Mouse (Mus musculus) heart, embryonic 15.5 days (tissue): Measurements from ENCODE around the gene Rgl2. TPM values are rescaled to one million over a fixed set of nuclear protein-coding genes. Genes with fewer than 3 reads are reported as not detected.
A peak's percentile ranks its signal among the peaks of the same experiment; 100 is the strongest.

ENCODE experiments used
- ATAC-seq: fragments of 200-750 bp; cut with Nextera tagmentation; replicated peaks from 2 replicates; pipeline ENCODE4 v1.8.0; 2017; ENCODE audit warnings: low read depth, moderate TSS enrichment; ENCODE audit not compliant: insufficient number of reproducible peaks, insufficient read depth, low FRiP score
- H3K27ac ChIP-seq: fragments of 300-500 bp; sonication (generic); 2 replicates; pipeline ENCODE4 v1.5.1; 2015; ENCODE audit warnings: mild to moderate bottlenecking, inconsistent platforms
- H3K27me3 ChIP-seq: fragments of 300-500 bp; sonication (generic); 2 replicates; pipeline ENCODE4 v1.6.1; 2015; ENCODE audit warnings: inconsistent platforms
- H3K36me3 ChIP-seq: fragments of 300-500 bp; sonication (generic); 2 replicates; pipeline ENCODE4 v1.6.1; 2015; ENCODE audit warnings: mild to moderate bottlenecking, inconsistent platforms
- H3K4me1 ChIP-seq: fragments of 300-500 bp; sonication (generic); replicated peaks from 2 replicates; pipeline ENCODE4 v1.6.1; 2015; ENCODE audit warnings: inconsistent platforms
- H3K4me2 ChIP-seq: fragments of 300-500 bp; sonication (generic); 2 replicates; pipeline ENCODE4 v1.6.1; 2015; ENCODE audit warnings: inconsistent platforms, mild to moderate bottlenecking, moderate library complexity
- H3K4me3 ChIP-seq: fragments of 300-500 bp; sonication (generic); 2 replicates; pipeline ENCODE4 v1.5.1; 2015; ENCODE audit warnings: mild to moderate bottlenecking, inconsistent platforms
- H3K9ac ChIP-seq: fragments of 300-500 bp; sonication (generic); 2 replicates; pipeline ENCODE4 v1.6.1; 2015; ENCODE audit warnings: mild to moderate bottlenecking, inconsistent platforms
- H3K9me3 ChIP-seq: fragments of 300-500 bp; sonication (generic); replicated peaks from 2 replicates; pipeline ENCODE4 v1.6.1; 2016; ENCODE audit warnings: inconsistent platforms
- WGBS: fragments of 180-500 bp; shearing (Covaris S2); methylation state at CpG from one replicate; pipeline ENCODE4 v1.1.7; 2015; ENCODE audit warnings: mixed read lengths; 5-methylcytosine and 5-hydroxymethylcytosine counted together
- polyA plus RNA-seq: library from polyadenylated mRNA; unstranded; fragments of >200 nt; fragmentation: Nextera tagmentation; extraction: Ambion mirVana; gene quantifications from 2 replicates; pipeline ENCODE4 v1.2.1, GENCODE M21; 2015

The Rgl2 gene
- polyA plus RNA-seq, 1 experiment from 2014 or later: 34.7 TPM

DNA sequence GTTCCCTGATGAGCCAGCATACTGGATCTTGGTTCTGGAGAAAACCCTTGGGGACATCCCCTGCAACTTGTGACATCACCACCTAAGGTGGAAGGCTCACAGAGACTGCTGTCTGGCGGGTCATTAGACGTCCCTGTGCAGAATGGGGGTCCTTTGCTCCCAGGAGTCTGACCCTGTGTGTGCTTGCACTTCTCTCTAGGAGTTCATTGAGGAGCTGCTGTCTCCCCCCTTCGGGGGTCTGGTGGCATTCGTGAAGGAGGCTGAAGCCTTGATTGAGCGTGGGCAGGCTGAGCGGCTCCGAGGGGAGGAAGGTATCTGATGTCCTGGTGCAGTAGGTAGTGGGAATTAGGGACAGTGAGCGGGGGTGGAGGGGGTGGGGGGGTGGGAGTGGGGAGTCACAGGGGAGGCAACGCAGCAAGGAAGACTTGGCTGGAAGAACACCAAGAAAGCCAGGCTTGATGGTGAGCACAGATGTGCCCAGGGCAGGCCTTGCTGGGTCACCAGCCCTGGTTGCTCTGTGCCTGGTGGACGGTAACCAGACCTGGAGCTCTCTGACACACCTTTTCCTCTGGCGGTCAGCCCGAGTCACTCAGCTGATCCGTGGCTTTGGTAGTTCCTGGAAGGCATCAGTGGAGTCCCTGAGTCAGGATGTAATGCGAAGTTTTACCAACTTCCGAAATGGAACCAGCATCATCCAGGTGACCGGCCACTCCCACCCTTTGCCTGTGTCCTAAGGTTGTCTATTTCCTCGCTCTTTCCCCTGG is 35.9 kb downstream of the Rgl2 start:
- ATAC-seq: no peak
- no peak overlapping the region for H3K4me2 ChIP-seq
- WGBS: 88% methylated on average over 17 of the region's 17 CpGs
- H3K9ac ChIP-seq: no peak overlapping the region
- H3K27ac ChIP-seq: no peak overlapping the region
- no peak overlapping the region for H3K4me3 ChIP-seq
- no peaks in the 10 kb centered on the region for H3K27me3 ChIP-seq
- no peaks in the 10 kb centered on the region for H3K9me3 ChIP-seq
- no peaks in the 10 kb centered on the region for H3K4me1 ChIP-seq
- H3K36me3 ChIP-seq: peaks cover 36% of the 10 kb centered on the region

DNA sequence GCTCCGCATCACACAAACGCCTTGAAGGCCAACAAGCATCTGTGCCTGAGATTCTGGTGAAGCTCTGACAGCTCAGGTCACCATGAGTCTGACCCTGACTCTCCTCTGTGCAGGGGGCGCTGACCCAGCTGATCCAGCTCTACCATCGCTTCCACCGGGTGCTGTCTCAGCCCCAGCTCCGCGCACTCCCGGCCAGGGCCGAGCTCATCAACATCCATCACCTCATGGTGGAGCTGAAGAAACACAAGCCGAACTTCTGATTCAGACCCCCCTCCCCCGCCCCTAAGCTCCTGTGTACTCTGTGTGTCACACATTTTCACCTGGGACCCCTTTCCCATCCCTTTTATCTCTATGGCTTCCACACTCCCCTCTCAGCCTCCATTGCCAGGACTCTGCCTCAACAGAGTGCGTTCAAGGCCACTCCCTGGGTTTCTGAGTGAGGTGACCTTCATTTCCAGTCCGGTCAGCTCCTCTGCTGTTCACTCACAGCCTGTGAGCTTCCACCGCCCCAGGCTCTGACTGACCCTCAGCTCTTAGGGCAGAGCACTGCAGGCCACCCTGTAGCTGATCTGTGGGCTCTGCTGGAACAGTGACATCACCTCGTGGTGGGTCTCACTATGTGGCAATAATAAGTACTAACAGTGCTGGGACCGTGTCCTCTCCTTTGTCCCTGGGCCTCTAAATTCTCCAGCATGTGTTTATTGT is 36.7 kb downstream of the Rgl2 start:
- no peaks in the 10 kb centered on the region for H3K4me1 ChIP-seq
- 85% methylated on average over 16 of the region's 16 CpGs for WGBS
- no peak overlapping the region for H3K9ac ChIP-seq
- H3K4me2 ChIP-seq: no peak overlapping the region
- no peak; the same call in 1 of the 2 replicates for ATAC-seq
- peaks cover 29% of the 10 kb centered on the region for H3K36me3 ChIP-seq
- no peak overlapping the region for H3K27ac ChIP-seq
- 0 out of 2 replicates have a peak, but pooled peaks cover 2% of the 10 kb centered on the region for H3K27me3 ChIP-seq
- no peak overlapping the region for H3K4me3 ChIP-seq
- H3K9me3 ChIP-seq: no peaks in the 10 kb centered on the region

DNA sequence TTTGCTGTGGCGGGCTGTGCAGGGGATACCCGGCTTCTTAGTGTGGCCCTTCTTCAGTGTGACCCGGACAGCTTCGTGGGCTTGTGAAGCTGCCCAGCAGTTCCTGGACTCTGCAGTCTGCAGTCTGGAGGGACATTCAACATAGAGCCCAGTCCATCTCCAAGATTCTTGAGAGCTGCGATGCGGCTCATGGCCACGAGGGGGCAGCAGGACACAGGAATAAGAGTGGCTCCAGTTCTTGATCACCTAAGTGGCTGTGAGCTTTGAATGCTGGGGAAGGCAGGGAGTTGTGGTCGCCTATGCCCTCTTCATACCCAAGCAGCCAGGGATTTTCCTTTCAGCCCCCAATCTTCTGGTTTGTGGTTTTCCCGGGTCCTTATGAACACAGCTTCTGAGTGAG is 39.1 kb downstream of the Rgl2 start:
- Histone ChIP-seq H3K27me3 (0 out of 2 replicates have a peak, but pooled peaks cover 2% of the 10 kb centered on the region), H3K9ac (no peak overlapping the region), H3K4me1 (no peaks in the 10 kb centered on the region), H3K27ac (no peak overlapping the region), H3K4me3 (no peak overlapping the region), H3K9me3 (no peaks in the 10 kb centered on the region), H3K36me3 (peaks cover 18% of the 10 kb centered on the region; the same call in 1 of the 2 replicates), H3K4me2 (no peak overlapping the region)
- WGBS: 0% methylated on average over 9 of the region's 9 CpGs
- peak; percentile 64; the same call in 1 of the 2 replicates for ATAC-seq

DNA sequence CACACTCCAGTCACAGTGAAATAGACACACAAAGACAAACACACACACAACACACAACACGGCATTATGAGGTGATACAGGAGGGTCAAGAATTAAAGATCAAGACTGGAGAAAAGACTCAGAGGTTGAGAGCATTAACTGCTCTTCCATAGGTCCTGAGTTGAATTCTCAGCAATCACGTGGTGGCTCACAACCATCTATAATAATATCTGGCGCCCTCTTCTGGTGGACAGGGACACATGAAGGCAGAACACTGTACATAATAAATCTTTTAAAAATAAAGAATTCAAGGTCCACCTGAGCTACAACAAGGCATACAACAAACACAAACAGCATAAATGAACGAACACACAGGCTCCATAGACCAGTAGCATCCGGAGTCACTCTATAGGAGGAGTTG is 39.6 kb downstream of the Rgl2 start:
- H3K4me1 ChIP-seq: no peaks in the 10 kb centered on the region
- H3K9me3 ChIP-seq: no peaks in the 10 kb centered on the region
- H3K4me2 ChIP-seq: no peak overlapping the region
- 0 out of 2 replicates have a peak, but pooled peaks cover 2% of the 10 kb centered on the region for H3K27me3 ChIP-seq
- H3K4me3 ChIP-seq: no peak overlapping the region
- 31% methylated on average over 5 of the region's 5 CpGs for WGBS
- H3K9ac ChIP-seq: no peak overlapping the region
- no peak overlapping the region for H3K27ac ChIP-seq
- H3K36me3 ChIP-seq: peaks cover 13% of the 10 kb centered on the region; the same call in 1 of the 2 replicates
- no peak; the same call in 1 of the 2 replicates for ATAC-seq

DNA sequence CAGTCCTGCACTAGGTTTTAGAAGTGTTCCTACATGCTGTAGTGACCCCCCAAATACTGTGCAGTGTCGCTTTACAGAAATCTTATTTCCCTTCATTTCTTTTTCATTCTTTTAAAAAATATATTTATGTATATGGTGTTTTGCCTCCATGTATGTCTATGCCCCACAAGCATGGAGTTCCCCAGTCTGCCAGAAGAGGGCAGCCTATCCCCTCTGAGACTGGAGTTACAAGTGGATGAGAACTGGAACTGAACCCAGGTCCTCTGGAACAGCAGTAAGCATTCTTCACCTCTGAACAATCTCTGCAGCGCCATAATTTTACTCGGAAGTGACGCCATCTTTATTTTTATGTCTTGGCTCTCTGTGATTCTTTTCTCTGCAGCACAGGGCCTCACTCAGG is 40.1 kb downstream of the Rgl2 start:
- WGBS: 76% methylated on average over 4 of the region's 4 CpGs
- Histone ChIP-seq H3K9me3 (no peaks in the 10 kb centered on the region), H3K4me2 (no peak overlapping the region), H3K36me3 (peaks cover 10% of the 10 kb centered on the region; the same call in 1 of the 2 replicates), H3K27me3 (peaks cover 6% of the 10 kb centered on the region; the same call in 1 of the 2 replicates), H3K4me3 (no peak overlapping the region), H3K9ac (no peak overlapping the region), H3K27ac (no peak overlapping the region), H3K4me1 (no peaks in the 10 kb centered on the region)
- ATAC-seq: no peak

DNA sequence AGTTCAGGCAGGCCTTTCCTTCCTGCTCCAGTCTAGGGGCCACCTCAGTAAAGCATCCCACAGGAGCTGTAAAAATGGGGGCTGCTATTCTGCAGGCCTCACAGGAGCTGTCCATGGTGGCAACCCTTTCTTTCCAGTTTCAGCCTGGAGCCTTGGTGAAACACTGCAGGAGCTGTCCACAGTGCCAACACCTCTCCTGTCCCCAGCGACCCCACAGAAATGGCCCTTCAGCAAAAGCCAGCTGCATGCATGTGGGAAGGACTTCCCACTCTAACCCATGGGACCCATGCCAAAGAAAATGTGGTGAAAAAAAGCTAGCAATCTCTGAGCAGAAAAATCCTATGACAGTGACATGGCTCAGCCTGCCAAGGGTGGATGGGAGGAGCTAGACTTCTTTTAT is 43.3 kb downstream of the Rgl2 start:
- Histone ChIP-seq H3K4me3 (no peak overlapping the region), H3K27ac (no peak overlapping the region), H3K36me3 (no peaks in the 10 kb centered on the region), H3K9ac (no peak overlapping the region), H3K4me2 (no peak overlapping the region), H3K9me3 (no peaks in the 10 kb centered on the region), H3K27me3 (peaks cover 25% of the 10 kb centered on the region), H3K4me1 (peaks cover under 1% of the 10 kb centered on the region; the same call in 1 of the 2 replicates)
- ATAC-seq: no peak
- WGBS: 6% methylated on average over 1 of the region's 1 CpGs

DNA sequence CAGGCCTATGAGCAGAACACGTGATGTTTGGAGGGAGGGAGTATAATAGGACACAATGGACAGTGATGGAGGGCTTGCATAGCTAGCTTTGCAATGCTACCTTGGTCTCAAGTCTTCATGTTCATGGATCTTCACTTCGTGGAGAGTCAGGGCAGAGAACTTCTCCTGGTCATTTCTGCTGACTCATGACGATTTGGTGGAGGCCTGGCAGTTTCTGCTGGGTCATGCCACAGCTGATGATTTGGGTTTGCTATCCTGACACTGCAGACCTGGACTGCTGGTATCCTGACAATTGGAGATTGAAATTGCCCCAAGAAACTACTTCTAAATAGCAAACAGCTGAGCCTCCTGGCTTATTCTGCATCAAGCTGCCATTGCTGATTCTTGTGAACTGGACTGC is 44.2 kb downstream of the Rgl2 start:
- no peaks in the 10 kb centered on the region for H3K9me3 ChIP-seq
- no peak overlapping the region for H3K9ac ChIP-seq
- WGBS: 58% methylated on average over 3 of the region's 3 CpGs
- peaks cover 34% of the 10 kb centered on the region for H3K27me3 ChIP-seq
- H3K27ac ChIP-seq: no peak overlapping the region
- H3K4me1 ChIP-seq: peaks cover 9% of the 10 kb centered on the region
- H3K36me3 ChIP-seq: no peaks in the 10 kb centered on the region
- ATAC-seq: no peak
- no peak overlapping the region for H3K4me2 ChIP-seq
- no peak overlapping the region for H3K4me3 ChIP-seq

DNA sequence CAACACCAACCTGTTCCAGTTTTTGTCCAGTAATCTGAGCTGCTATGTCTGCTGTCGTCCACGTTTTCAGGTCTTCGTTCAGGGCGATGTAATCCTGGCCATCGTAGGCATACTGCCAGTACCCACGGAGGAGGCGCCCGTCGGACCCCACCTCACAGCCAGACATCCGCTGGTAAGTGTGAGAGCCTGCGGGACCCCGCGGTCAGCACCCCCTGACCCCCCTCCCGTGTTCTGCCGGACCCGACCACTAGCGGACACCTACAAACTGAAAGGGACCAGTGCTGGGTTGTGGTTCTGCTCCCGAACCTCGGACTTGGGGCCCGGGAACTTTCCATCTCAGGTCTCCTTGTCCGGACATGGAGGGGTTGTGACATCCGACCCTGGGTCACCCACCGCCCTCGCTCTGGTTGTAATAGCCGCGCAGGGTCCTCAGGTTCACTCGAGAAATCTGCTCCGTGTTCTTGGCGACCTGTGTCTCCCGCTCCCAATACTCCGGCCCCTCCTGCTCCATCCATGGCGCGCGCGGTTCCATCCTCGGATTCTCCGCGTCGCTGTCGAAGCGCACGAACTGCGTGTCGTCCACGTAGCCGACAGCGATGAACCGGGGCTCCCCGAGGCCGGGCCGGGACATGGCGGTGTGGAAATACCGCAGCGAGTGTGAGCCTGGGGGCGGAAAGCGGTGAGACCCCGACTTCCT is 48.7 kb downstream of the Rgl2 start:
- Histone ChIP-seq H3K27ac (no peak overlapping the region), H3K4me1 (peaks cover 27% of the 10 kb centered on the region), H3K27me3 (peaks cover 52% of the 10 kb centered on the region), H3K4me3 (peak overlapping the region; percentile 48), H3K9ac (peak overlapping the region; percentile 25), H3K4me2 (peak overlapping the region; percentile 74), H3K9me3 (no peaks in the 10 kb centered on the region), H3K36me3 (no peaks in the 10 kb centered on the region)
- ATAC-seq: no peak
- 2% methylated on average over 57 of the region's 57 CpGs for WGBS

DNA sequence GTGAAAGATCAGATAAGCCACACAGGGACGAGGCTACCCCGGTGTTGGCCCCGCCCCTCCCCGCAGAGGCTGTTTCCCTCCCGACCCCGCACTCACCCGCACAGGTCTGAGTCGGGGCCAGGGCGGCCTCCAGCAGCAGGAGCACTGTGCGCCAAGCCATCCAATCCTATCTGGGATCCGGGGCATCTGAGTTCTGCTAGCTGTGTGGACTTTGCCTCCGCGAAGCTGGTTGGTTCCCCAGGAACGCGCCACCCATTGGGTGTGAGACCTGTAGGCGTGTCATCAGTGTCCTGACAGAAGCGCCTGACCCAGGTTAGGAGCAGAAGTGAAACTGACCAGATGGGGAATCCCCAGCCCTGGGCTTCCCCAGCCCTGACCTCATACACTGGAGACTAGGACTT is 49.3 kb downstream of the Rgl2 start:
- Histone ChIP-seq H3K36me3 (no peaks in the 10 kb centered on the region), H3K4me2 (peak overlapping the region; percentile 74), H3K9ac (peak overlapping the region; percentile 25), H3K27me3 (peaks cover 52% of the 10 kb centered on the region), H3K4me1 (peaks cover 27% of the 10 kb centered on the region), H3K4me3 (peak overlapping the region; percentile 48), H3K9me3 (no peaks in the 10 kb centered on the region), H3K27ac (no peak overlapping the region)
- ATAC-seq: peak; percentile 54
- WGBS: under 1% methylated on average over 17 of the region's 17 CpGs

DNA sequence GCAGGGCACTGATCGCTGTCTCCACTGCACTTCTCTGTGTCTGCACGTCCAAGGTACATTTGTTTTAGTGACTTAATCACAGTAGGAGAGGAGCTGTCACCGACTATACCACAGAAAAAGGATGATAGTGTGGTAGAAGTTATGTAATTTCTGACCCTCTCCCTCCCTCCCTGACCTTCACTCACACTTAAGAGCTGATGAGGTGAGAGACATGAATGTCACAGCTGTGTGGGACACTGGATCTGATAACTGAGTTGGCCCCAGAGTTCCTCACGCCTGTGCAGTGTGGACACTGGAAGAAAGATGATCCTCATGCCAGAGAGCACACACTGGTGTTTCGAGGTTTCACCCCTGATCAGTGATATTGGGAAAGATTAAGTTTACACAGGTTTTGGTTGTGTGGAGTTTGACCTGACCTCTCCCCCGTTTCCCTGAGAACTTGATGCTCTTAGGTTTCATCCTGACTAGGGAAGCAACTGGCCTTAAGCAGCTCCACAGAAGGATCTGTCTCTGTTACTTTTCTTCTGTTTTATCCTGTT is 50.2 kb downstream of the Rgl2 start:
- no peak overlapping the region for H3K4me3 ChIP-seq
- no peak overlapping the region for H3K4me2 ChIP-seq
- H3K27me3 ChIP-seq: peaks cover 48% of the 10 kb centered on the region
- H3K9me3 ChIP-seq: no peaks in the 10 kb centered on the region
- no peak for ATAC-seq
- H3K4me1 ChIP-seq: peaks cover 27% of the 10 kb centered on the region
- H3K36me3 ChIP-seq: no peaks in the 10 kb centered on the region
- no peak overlapping the region for H3K9ac ChIP-seq
- WGBS: 58% methylated on average over 6 of the region's 6 CpGs
- no peak overlapping the region for H3K27ac ChIP-seq
